Mouse (Mus musculus) embryonic facial prominence, embryonic 10.5 days (tissue): ENCODE data around the gene Setd2. TPM values are rescaled to one million over a fixed set of nuclear protein-coding genes. Genes with fewer than 3 reads are reported as not detected.

Experiments used
- DNase-seq: peaks from one replicate; pipeline ENCODE4 v3.0.0-alpha.2; 2017; ENCODE audit warnings: low spot score
- H3K27ac ChIP-seq: fragments of 300-500 bp; sonication (generic); replicated peaks from 2 replicates; pipeline ENCODE4 v1.5.1; 2016; ENCODE audit warnings: mild to moderate bottlenecking
- H3K27me3 ChIP-seq: fragments of 300-500 bp; sonication (generic); replicated peaks from 2 replicates; pipeline ENCODE4 v1.6.1; 2016; ENCODE audit warnings: low read depth, mild to moderate bottlenecking; ENCODE audit not compliant: poor library complexity, severe bottlenecking
- H3K36me3 ChIP-seq: fragments of 300-500 bp; sonication (generic); replicated peaks from 2 replicates; pipeline ENCODE4 v1.6.1; 2016; ENCODE audit warnings: mild to moderate bottlenecking, moderate library complexity
- H3K4me1 ChIP-seq: fragments of 300-500 bp; sonication (generic); 2 replicates; pipeline ENCODE4 v1.6.1; 2016
- H3K4me3 ChIP-seq: fragments of 300-500 bp; sonication (generic); 2 replicates; pipeline ENCODE4 v1.5.1; 2016; ENCODE audit warnings: mild to moderate bottlenecking, moderate library complexity
- H3K9me3 ChIP-seq: fragments of 300-500 bp; sonication (generic); 2 replicates; pipeline ENCODE4 v1.6.1; 2016; ENCODE audit warnings: mild to moderate bottlenecking
- WGBS: fragments of 180-500 bp; shearing (Covaris S2); methylation state at CpG from one replicate; pipeline ENCODE4 v1.1.7; 2016; 5-methylcytosine and 5-hydroxymethylcytosine counted together
- polyA plus RNA-seq: library from polyadenylated mRNA; unstranded; fragments of >200 nt; fragmentation: Nextera tagmentation; extraction: Ambion mirVana; gene quantifications from 2 replicates; pipeline ENCODE4 v1.2.1, GENCODE M21; 2016

Gene Setd2
- polyA plus RNA-seq, 1 experiment from 2014 or later = 36.7 TPM

DNA sequence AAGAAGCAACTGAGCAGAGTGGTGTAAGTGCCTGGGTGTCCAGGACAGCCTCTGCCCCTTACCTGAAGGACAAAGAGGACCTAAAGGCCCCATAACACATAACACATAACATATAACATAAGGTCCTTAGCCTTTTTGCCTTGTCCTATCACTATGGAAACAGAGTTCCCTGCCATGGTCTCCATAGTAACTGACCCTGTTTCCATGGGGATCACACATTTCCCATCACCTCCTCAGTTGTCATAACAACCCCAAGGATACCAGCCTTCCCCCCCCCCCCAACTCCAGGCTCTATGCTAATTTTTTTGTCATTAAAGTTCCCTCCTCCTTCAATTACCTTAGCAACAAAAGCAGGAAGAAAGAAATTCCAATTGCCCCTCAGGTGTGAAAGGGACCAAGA is 117.4 kb downstream of the Setd2 start:
- Histone ChIP-seq H3K27ac (no peak overlapping the region), H3K27me3 (peaks cover 37% of the 10 kb centered on the region), H3K9me3 (no peaks in the 10 kb centered on the region), H3K4me1 (peaks cover 35% of the 10 kb centered on the region), H3K4me3 (no peak overlapping the region), H3K36me3 (no peaks in the 10 kb centered on the region)
- no peak for DNase-seq

DNA sequence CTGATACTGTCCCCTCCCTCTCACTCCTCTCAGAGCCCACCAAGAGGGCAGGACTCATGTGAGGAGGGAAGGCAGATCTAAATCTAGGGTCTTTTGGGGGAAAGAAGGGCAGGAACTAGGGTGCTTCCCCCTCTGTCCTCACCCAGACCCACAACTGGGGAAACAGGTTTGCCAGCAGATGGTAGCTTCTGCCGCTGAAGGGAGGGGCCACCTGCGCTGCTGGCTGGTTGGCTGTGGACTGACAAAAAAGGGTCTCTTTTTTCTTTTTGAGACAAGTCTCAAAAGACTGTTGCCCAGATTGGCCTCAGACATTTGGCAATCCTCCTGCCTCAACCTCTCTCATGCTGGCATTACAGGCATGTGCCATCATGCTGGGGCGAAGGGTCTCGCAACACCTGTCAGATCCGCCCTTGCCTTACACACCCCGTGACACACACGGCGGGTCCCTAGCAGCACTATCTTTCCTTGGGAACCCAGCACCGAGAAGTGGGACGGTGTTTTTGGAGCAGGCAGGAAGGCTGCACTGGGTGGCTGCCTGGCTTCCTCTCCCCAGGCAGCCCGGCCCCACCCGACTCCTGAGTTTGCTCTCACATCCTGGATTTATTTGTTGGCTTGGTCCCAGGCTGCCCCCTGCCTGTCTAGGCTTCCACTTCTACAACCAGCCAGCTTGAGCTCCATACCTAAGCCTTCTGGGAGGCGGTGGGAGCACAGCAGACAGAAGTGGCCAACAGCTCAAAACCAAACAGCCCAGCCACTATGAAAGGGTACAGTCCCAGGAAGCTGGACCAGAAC is 119.7 kb downstream of the Setd2 start:
- DNase-seq = peak; percentile 38
- Histone ChIP-seq H3K27me3 (peaks cover 37% of the 10 kb centered on the region), H3K4me3 (peak overlapping the region; percentile 84), H3K9me3 (no peaks in the 10 kb centered on the region), H3K27ac (no peak overlapping the region), H3K36me3 (no peaks in the 10 kb centered on the region), H3K4me1 (peaks cover 51% of the 10 kb centered on the region)
- 33% methylated on average over 13 of the region's 13 CpGs for WGBS

DNA sequence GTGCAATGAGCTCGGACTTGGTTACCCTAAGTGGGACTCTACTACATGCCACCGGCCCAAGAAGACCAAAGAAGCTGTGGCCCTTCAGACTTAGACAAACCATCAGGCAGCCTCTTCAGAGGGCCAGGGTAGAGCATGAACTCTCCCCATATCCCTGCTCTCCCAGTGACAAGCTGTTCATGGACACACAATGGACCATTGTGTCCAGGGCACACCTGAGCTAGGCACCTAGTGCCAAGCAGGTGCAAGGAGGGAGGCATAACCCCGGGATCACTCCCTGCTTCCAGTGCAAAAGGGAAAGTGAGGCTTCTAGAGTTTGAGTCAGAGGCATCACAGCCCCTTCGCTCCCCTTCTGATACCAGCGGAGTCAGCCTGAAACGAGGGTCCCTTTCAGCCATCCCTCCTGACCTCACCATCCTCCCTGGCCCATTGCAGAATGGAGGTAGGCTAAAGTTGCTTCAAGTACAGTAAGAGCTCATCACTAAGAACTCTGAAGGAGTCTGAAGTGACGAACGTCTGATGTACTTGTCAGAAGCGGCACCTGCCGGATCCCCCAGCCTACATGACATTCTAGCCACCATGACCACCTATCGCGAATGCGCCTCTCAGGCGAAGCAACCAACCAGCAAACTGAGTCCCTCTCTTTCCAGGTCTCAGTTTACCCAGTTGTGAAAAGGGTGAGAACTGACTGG is 120.7 kb downstream of the Setd2 start:
- peaks cover 37% of the 10 kb centered on the region for H3K27me3 ChIP-seq
- H3K9me3 ChIP-seq = no peaks in the 10 kb centered on the region
- no peak for DNase-seq
- H3K27ac ChIP-seq = peak overlapping the region; percentile 82
- H3K4me1 ChIP-seq = peaks cover 60% of the 10 kb centered on the region
- 19% methylated on average over 14 of the region's 14 CpGs for WGBS
- H3K4me3 ChIP-seq = peak overlapping the region; percentile 84
- no peaks in the 10 kb centered on the region for H3K36me3 ChIP-seq

DNA sequence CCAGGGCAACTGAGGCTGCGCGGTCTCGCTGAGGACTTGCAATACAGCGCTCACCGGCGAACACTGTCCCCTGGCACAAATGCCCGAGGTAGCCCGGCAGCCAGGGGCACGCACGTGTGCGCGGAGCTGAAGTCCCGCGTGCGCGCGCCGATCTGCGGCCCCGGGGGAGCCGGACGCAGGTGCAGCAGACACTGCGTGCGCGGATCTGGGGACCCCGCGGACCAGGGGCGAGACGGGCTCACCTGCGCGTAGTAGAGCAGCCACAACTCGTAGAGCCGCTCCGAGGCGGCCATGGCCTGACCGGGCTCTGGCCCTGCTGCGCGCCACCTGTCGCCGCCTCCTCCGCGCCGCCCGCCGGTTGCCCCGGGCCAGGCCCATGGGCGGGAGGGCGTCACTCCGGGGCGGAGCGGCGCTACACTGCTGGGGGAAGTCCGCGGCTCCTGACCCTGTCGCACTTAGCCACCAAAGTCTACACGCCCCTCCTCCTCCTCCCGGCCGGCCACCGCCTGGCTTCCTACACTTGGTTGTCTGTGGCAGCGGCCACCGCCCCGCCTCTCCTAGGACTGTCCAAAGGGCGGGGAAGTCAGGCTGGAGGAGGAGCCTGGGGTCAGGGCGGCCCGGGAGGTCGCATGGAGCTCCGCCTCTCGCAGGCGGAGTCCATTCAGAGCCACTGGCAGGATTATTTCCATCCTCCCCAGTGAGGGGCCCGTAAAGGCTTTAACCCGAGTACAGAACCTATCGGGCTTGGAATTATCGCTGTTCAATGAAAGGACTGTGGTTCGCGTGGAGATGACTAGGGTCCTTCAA is 121.5 kb downstream of the Setd2 start, which contains the start of gene Nbeal2:
TSS of gene Nbeal2 (minus strand) at position 507 of the 807 bp plus-strand sequence.
- peaks cover 2% of the 10 kb centered on the region for H3K36me3 ChIP-seq
- peak; percentile 93 for DNase-seq
- no peaks in the 10 kb centered on the region for H3K9me3 ChIP-seq
- WGBS = under 1% methylated on average over 75 of the region's 75 CpGs
- peak within 1 kb of the TSS; percentile 84 for H3K4me3 ChIP-seq
- H3K4me1 ChIP-seq = peaks cover 60% of the 10 kb centered on the region
- peak within 1 kb of the TSS; percentile 82 for H3K27ac ChIP-seq
- H3K27me3 ChIP-seq = peaks cover 37% of the 10 kb centered on the region

DNA sequence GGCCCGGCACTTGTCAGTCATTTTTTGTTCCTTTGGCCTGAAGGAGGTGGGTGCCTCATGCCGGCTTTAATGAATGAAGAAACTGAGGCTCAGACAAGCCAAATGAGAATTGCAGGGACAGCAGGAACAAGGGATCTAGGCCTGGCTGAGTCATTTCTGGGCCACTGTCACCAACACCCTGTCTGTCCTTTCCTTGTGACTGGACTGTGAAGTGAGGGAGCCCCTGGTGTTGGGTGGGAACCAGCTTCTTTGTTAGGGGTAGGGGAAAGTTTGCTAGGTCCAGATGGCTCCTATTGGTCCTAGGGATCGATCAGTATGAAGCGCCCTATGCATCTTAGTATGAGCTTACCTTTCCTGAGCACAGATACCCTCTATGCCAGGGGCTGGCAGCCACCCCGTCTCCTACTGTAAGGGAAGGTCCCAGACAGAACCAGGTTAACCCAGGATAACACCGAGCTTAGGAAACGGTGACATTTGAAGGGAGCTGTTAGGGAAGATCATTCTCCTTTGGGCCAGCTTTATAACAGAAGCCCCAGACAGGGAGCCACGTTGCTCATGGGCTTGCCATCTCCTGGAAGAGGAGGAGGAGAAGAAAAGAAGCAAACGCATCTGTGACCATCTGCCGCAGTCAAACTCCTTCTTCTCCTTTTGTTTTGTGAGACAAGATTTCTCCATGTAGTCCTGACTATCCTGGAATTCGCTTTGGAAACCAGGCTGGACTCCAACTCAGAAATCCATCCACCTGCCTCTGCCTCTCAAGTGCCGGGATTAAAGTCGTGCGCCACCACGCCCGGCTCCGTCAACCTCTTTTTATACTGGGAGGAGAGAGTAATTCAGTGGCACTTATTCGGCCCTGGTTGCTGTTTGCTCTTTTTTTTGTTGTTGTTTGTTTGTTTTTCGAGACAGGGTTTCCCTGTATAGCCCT is 122.6 kb downstream of the Setd2 start:
- Histone ChIP-seq H3K36me3 (peaks cover 10% of the 10 kb centered on the region), H3K9me3 (no peaks in the 10 kb centered on the region), H3K27ac (peak overlapping the region; percentile 82), H3K27me3 (peaks cover 37% of the 10 kb centered on the region), H3K4me1 (peaks cover 57% of the 10 kb centered on the region), H3K4me3 (peak overlapping the region; percentile 84)
- DNase-seq = no peak
- 82% methylated on average over 19 of the region's 19 CpGs for WGBS

DNA sequence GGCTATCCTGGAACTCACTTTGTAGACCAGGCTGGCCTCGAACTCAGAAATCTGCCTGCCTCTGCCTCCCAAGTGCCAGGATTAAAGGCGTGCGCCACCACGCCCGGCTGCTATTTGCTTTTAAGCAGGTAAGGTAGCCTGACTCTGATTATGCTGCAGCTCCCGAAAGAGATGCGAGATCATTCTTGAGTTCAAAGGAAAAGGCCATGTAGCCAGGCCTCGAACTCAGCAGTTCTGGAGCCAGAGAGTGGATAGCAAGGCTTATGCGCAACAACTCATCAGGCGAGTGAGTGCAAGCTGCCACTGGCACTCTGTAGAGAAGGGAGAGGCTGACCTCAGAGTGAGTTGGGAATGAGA is 123.2 kb downstream of the Setd2 start:
- Histone ChIP-seq H3K4me3 (peak overlapping the region; percentile 79), H3K27ac (peak overlapping the region; percentile 98), H3K36me3 (peaks cover 10% of the 10 kb centered on the region), H3K9me3 (no peaks in the 10 kb centered on the region), H3K27me3 (peaks cover 33% of the 10 kb centered on the region), H3K4me1 (peaks cover 57% of the 10 kb centered on the region)
- no peak for DNase-seq
- 81% methylated on average over 10 of the region's 10 CpGs for WGBS

DNA sequence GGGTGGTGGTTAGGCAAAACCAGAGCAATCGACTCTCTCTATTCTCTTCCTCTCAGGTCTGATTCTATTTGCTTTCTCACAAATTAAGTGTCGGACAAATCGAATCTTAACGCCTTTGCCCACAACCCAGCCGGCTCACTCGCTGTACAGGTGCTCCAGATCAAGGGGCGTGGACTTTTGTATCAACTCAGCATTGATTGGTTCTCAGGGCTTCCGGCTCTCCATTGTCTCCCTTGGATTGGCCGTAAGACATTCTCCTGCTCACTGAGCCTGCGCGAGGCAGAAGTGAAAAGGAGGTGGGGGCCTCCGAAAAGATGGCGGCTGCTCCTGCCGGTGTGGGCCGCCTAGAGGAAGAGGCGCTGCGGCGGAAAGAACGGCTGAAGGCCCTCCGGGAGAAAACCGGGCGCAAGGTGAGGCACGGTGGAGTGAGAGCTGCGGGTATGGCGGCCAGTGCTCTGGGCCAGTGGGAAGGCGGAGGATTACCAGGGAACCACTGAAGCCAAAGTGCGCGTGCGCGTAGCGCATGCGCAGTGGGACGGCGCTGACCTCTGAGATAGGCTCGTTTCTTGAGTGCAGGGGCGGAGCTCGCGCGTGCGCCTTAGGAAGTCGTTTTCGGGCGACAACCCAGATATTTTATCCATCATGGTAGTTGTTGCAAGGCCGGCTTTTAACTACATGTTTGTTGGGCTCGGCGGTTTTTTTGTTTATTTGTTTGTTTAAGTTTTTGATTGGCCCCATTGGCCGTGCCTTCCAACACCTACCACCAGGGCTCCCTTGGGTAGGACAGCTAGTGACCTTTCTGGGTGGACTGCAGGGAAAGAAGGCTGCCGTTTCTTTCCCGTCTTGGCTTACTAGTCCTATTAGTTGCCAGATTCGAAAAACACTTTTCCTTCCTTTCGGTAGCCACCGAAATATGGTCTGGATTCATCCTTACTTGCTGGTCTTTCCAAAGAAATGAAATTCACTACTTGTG is 124.1 kb downstream of the Setd2 start, which contains the start of gene Ccdc12:
TSS of gene Ccdc12 (plus strand) at position 255 of the 973 bp plus-strand sequence.
- H3K27me3 ChIP-seq = peaks cover 24% of the 10 kb centered on the region
- H3K4me1 ChIP-seq = peaks cover 57% of the 10 kb centered on the region
- WGBS = under 1% methylated on average over 52 of the region's 52 CpGs
- DNase-seq = peak; percentile 94
- peak within 1 kb of the TSS; percentile 79 for H3K4me3 ChIP-seq
- H3K36me3 ChIP-seq = peaks cover 10% of the 10 kb centered on the region
- H3K9me3 ChIP-seq = no peaks in the 10 kb centered on the region
- H3K27ac ChIP-seq = peak within 1 kb of the TSS; percentile 98

DNA sequence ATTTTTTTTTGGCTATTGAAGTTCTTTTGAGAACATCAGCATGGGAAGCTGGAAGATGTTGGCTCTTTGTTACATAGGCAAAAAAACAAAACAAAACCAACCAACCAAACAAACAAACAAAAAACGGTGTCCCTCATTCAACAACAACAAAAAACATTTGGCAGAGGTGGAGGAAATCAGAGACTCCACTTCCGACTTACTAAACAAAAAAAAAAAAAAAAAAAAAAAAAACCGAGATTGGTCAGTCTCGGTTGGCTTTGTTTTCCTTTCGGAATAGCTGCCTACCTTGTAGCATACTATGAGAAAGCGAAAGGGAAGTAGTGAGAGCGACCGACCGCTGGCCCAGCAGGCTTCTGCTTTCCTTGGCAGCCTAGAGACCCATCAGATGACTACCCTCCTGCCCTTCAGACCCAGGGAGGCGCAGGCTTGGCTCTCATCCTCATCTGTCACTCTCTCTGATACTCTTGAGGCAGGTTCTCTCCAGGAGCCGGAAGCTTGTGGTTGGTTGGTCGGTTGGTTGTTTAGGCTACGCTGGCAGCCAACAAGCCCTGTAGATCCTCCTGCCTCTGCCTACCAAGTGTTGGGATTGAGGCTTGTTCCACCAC is 125.2 kb downstream of the Setd2 start:
- Histone ChIP-seq H3K9me3 (no peaks in the 10 kb centered on the region), H3K27me3 (peaks cover 14% of the 10 kb centered on the region), H3K27ac (peak overlapping the region; percentile 98; the same call in 1 of the 2 replicates), H3K4me1 (peaks cover 47% of the 10 kb centered on the region), H3K4me3 (peak overlapping the region; percentile 79), H3K36me3 (peaks cover 10% of the 10 kb centered on the region)
- no peak for DNase-seq
- 88% methylated on average over 13 of the region's 13 CpGs for WGBS

DNA sequence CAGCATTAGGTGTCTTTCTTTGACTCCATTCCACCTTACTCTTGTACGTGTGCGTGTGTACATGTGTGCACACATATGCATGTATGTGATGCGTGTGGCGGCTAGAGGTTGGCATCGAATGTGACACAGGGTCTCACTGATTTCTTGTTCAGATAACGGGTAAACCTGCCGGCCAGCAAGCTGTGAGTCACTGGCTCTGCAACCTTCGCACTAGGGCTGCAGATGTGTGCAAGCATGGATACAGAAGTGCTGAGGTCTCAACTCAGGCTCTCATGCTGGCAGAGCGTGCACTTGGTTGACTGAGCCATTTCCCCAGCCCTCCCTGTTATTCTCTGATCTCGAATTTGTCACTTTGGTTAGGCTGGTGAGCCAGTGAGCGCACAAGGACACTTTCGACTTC is 127.1 kb downstream of the Setd2 start:
- no peak overlapping the region for H3K27ac ChIP-seq
- peaks cover 10% of the 10 kb centered on the region for H3K36me3 ChIP-seq
- 92% methylated on average over 12 of the region's 12 CpGs for WGBS
- no peak for DNase-seq
- H3K27me3 ChIP-seq = no peaks in the 10 kb centered on the region
- H3K4me1 ChIP-seq = peaks cover 27% of the 10 kb centered on the region
- H3K9me3 ChIP-seq = no peaks in the 10 kb centered on the region
- no peak overlapping the region for H3K4me3 ChIP-seq

DNA sequence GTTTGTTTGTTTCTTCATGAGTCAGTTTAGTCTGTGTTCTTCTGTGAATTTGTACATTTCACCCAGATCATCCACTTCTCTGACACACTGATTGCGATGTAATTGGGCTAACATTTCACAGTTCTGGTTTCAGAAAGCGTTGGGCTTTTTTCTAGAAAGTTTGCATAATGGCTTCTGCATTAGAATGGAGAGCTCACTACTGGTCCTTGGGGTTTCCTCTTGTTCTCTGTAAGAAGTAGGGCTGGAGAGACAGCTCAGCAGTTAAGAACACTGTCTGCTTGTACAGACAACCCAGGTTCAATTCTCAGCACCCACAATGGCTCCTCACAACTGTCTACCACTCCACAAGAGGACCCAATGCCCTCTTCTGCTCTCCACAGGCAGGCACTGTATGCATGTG is 127.8 kb downstream of the Setd2 start:
- H3K27me3 ChIP-seq = no peaks in the 10 kb centered on the region
- peaks cover 10% of the 10 kb centered on the region for H3K36me3 ChIP-seq
- peaks cover 25% of the 10 kb centered on the region for H3K4me1 ChIP-seq
- DNase-seq = no peak
- 87% methylated on average over 2 of the region's 2 CpGs for WGBS
- no peak overlapping the region for H3K27ac ChIP-seq
- no peaks in the 10 kb centered on the region for H3K9me3 ChIP-seq
- H3K4me3 ChIP-seq = no peak overlapping the region
